Mouse (Mus musculus): ENCODE results near the gene Frs3.

Gene Frs3

DNA sequence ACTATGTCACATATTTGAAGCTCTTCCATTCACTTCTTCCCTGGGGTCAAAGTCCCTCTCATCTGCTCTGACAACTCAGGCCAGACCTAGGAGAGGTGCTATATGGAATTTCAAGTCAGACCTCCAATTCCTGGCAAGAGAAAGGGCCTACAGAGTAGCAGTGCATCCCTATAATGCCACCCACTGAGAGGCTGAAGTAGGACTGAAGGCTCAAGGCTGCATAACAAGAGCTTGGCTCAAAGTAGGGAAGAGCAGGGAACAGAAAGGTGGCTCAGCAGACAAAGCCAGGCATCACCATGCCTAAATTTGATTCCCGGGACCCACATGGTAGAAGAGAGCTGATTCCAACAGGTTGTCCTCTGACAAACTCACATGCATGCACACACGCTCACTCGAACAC lies 2.8 kb downstream of the Frs3 start:
- no peak for DNase-seq (ENCODE audit: low spot score)

DNA sequence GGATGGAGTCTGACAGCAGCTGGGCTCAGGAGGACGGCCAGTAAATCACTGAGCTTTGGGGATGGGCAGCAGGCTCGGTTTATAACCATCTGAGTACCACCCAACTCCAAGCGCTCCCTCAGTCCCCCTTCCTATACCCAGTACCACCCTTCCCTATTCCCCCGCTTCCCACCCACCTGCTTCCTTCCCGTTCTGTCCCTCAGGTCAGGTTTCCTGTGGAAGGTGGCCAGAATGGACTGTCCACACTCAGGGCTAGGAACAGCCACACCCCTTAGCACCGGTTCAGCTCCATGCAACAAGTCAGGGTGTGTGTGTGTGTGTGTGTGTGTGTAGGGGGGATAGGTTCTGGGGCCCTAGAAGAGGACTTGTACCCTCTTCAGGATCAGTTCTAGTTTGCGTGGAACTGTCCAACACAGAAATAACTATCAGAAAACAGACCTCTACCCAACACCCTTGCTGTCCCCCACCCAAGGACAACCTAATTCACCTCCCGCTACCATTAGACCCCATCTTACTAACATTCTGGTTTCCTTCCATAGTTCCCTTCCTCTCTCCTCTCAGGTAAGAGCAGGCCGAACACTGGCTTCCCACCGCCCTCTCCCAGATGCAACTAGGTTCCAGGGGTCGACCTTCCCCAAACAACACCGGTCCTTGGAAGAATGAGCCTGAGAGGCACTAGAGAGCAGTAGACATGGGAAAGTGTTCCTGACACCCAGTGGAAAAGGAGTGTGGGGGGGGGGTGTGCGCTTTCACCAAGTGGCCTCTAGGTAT lies 5.0 kb downstream of the Frs3 start:
- no peak for DNase-seq (ENCODE audit: low spot score)

DNA sequence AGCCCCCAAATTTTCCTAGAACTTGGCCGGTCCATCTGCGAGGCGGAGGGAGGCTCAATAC lies 5.4 kb downstream of the Frs3 start, which contains the start of gene Gm21981:
Gm21981 (minus strand) TSS at position 14 of the 61 bp plus-strand sequence.
- DNase-seq (ENCODE audit: low spot score), result no peak

DNA sequence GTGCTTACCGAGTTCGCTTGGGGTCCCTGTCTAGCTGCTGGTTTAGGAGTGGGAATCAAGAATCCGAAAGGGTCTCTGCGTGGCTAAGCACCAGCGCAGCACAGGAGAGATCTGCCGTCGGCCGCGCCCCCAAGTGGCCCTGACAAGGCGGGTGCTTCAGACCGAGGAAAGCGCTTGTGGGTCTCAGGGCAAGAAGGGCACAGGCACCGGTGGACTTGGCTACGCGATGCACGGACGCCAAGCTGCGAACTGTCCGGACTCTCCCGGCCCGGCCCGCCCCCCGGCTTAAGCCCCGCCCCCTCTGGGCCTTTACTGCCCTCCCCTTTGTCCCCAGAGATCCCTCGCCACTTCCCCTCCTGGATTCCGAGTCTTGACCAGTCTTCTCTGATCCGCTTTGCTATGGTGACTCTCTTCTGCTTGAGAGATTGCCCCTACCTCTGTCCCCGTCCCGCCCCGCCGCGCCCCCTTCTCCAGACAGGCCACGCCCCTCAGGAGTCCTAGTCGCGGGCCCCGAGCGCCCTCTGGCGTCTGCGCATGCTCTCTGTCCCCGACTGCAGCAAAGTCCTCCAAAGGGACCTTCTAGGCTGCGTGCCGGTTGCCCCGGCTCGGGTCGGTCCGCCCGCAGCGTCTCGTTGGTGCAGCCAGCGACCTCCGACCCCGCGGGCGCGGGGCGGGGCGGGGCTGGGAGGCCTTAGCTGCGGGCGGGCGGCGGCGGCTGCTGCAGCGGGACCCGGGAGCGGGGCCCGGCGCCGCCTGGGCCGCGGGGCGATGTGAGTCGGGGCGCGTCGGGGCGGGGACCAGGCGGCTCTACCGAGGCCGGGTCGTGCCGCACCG lies 5.9 kb downstream of the Frs3 start, which contains the start of gene Prickle4:
Prickle4 (minus strand) TSS at position 234 of the 834 bp plus-strand sequence.
- peak; percentile 99 for DNase-seq (ENCODE audit: low spot score)

DNA sequence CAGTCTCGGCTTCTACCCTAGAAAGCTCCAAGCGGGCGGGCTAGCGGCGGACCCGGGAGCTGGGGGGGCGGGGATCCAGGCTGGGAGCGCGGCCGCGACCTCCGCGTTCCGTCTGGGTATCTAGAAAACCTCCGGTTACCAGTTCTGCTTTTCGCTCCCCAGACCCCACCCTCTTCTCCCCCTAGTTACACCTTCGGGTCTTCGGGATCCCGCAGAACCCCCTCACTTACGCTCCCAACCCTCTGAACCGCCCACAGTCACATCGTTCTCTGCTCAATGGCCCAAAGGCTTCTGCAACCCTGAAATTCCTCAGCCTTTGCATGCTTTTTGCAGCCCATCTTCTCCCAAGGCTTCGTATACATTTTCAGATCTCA lies 6.5 kb downstream of the Frs3 start:
- DNase-seq (ENCODE audit: low spot score), result no peak

DNA sequence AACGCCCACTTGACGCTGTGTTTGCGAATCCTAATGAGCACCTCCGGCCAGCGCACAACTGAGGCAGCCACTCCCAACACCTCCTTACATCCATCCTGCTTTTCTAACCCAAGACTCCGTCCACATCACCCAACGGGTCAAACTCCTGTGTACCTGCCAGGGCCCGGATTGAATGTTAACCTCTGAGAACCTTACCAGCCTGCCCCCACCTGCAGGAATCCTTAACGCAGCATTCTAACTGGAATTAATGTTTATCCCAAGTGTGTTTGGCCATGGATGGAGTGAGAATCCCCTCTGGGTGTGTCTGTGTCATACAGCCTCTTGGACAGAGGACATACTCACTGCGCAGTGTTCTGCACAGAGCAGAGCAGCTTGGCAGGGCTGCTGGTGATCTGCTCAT lies 9.3 kb downstream of the Frs3 start:
- DNase-seq (ENCODE audit: low spot score), result no peak

DNA sequence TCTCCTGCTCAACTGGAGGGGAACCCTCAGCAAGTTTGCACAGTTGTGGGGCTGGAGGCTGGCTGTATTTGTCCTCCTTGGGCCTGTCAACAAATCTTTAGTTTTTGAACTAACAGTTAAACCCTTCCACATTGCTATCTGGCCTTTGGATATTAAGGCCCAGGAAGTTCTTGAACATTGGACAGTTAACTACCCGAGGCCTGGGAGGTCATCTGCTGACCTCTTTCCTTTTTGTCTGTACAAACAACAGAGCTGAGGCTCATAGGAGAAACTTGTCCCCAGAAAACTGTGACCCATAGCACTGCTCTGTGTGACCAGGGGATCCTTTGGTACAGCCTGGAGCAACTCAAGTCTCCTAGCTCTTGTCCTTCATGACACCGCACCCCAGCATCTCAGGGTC lies 10.2 kb downstream of the Frs3 start:
- DNase-seq (ENCODE audit: low spot score), result no peak

DNA sequence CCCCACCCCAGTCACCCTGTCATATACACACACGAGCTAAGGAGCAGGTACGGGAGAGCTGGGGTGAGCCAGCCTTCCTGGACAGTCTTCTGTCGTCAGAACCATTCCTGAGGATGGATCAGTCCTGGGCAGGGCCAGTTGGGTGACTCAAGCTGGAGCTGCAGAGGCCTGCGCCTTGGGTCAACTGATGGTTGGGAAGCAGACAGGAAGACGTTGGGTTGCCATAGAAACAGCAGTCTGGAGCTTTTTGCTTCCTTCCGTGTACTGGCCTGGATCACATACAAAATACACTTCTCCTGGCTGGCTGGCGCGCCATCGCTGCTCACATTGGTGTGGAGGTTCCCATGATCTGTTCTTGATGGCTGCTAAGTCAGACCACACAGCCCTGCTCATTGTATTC lies 13.0 kb downstream of the Frs3 start:
- no peak for DNase-seq (ENCODE audit: low spot score)

DNA sequence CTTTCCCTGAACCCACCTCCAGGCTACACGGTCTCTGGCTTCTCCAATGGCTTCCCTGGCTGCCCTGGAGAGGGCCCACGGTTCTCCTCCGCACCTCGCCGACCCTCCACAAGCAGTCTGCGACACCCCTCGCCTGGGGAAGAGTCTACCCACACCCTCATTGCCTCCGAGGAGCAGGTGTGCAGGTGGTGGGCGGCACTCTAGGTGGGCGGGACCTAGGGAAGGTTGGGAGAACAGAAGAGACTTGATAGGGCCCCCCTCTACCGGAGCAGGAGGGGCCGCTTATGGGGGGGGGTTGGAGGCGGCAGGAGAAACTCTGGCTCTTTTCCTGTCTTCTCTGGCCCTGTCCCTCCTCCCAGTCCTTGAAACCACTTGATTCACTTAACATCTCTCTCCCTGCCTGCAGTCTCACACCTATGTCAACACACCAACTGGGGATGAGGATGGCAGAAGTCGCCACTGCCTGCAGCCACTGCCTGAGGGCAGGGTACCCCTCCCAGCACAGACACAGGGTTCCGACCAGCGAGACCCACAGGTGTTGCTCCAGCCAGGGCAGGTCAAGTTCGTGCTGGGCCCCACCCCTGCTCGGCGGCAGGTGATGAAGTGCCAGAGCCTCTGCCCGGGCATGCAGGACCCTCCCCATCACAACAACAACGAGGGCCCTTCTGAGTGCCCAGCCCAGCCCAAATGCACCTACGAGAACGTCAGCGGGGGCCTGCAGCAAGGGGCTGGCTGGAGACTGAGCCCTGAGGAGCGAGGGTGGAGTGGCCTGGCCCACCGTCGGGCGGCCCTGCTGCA lies 13.9 kb downstream of the Frs3 start:
- DNase-seq (ENCODE audit: low spot score), result no peak

DNA sequence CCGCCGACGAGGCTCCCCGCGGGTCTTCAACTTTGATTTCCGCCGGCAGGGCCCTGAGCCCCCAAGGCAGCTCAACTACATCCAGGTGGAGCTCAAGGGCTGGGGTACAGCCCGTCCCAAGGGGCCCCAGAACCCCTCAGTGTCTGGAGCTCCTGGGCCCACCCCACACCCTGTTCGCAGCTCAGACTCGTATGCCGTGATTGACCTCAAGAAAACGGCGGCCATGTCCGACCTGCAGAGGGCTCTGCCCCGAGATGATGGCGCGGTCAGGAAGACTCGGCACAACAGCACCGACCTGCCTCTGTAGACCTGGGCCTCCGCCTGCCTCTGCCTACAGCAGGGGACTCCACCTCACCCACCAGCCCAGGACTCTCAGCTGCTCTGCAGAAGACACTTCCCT lies 14.7 kb downstream of the Frs3 start:
- no peak for DNase-seq (ENCODE audit: low spot score)

DNA sequence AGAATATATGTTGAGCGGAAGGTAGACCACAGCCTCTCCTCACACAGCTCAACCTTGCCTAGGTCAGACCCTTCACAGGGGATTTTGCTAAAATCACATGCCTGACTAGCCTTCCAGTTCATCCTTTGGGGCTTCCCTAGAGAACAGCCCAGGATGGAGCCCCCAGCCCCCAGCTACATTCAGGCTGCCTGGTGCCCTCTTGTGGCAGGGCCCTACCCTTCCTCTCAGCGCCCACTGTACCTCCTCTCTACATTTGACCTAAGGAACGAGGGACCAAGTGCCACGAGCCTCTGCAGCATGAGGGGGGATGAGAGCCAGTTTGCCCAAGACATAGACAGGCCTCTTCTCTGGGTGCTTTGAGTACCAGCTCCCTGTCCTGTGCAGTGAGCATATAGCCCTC lies 15.9 kb downstream of the Frs3 start:
- no peak for DNase-seq (ENCODE audit: low spot score)

DNA sequence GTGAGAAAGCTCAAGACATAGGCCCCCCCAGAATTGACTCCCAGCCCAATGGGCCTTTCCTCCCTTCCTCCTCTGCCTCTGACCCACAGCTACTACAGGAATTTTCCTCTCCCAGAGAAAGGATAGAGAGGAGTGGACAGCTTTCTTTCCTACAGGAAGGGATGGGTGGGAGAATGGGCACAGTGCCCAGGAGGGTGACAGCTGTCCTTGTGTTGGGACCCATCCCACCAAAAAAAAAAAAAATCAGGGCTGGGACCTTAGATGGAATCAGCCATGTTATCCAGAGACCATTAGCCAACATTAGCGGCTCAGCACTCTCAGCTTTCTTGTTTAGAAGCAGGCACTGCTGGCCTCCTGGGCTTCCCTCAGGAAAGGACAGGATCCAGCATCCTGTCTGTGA lies 17.4 kb downstream of the Frs3 start:
- no peak for DNase-seq (ENCODE audit: low spot score)

DNA sequence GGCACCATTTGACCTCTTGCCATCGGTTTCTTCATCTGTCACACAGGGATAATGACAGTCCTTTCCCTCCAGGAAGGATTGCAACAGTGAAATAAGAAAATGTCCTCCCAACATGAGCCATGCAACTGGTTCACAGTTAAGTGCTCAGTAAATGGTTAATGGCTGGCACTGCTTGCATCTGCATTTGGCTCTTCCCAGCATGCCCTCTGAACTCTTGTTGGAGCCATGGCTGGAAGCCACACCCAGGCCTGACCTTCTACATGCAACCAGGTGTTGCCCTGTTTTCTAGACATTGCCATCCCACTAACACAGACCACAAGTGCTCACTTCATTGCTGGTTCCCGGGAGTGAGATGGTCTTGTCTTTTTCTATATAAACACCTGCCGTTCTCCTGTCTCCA lies 19.1 kb downstream of the Frs3 start:
- no peak for DNase-seq (ENCODE audit: low spot score)

DNA sequence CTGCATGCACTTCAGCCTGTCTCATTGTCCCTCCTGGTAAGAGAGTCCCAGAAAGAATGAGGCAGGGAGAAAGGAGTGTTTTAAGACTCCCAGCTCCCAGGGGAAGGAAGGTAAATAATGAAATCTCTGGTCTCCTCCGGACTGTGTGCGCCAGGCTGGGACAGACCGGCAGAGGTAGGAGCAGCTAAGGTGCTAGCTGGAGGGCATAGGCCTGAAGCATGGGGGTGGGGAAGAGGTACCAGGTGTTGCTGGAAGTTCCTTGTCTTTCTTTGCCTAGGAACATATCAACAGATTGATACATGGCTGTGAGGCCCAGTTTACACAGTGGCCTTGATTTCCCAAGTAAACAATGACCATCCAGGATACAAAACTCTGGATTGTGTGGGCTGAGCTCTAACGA lies 20.1 kb downstream of the Frs3 start:
- DNase-seq (ENCODE audit: low spot score), result no peak

DNA sequence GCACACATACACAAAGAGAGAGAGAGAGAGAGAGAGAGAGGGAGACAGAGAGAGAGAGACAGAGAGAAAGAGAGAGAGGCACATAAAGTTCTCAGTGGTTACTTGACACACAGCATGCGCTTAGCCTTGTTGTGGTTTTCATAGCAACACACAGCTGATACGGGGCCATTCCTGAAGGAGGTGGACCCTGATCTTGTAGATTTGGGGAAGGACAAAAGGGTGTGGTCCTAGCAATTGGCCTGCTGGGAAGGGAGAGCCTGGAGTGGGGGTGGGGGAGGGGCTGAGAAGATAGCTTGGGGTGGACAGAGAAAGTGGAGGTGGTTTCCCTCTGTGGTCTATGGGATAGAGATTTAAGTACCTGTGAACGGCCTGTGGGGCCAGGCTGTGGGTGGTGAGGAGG lies 21.2 kb downstream of the Frs3 start:
- DNase-seq (ENCODE audit: low spot score), result no peak

DNA sequence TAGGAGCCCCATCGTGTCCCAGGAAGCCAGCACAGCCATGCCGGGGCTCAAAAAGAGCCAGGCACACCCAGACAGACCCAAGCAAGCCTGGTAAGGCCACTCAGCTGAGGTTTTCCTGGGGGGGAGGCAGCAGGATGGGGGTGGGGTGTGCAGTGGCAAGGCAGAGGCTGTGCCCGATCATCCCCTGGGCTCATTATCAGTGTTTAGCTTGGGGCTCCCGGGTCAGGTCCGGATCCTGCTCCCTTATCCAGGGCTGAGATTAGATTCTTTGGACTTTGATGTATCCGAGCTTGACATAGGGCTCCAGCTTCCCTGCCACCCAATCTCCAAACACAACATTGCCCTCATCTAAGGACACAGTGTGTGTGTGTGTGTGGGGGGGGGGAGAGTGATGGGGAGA lies 23.1 kb downstream of the Frs3 start:
- DNase-seq (ENCODE audit: low spot score), result no peak

DNA sequence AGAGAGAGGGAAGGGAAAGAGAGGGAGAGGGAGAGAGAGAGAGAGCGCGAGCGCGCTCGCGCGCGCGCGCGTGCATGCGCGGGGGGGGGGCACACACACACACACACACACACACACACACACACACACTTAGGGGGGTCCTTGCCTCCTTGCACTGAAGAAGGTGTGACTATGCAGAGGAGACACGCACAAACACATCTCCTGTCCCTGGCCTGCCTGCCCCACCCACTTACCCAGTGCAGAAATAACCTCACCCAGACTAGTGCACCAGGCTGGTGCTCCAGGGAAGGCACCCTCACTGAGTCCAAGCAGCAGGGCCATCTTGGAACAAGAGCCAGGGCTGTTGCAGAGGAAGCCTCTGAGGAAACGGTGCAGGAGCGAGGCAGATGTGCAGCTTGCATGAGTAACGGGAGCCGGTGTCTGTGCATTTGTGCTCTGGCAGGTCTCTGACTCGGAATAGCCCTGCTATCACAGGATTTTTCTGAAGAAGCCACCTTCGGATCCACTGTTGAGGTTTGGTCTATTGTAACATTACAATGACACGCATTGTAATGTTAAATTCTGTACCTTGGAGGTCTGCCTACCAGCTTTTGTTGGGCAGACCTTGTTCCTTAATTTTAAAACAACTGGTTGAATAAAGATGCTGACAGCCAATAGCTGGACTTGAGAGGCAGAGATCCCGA lies 24.2 kb downstream of the Frs3 start:
- DNase-seq (ENCODE audit: low spot score), result no peak

DNA sequence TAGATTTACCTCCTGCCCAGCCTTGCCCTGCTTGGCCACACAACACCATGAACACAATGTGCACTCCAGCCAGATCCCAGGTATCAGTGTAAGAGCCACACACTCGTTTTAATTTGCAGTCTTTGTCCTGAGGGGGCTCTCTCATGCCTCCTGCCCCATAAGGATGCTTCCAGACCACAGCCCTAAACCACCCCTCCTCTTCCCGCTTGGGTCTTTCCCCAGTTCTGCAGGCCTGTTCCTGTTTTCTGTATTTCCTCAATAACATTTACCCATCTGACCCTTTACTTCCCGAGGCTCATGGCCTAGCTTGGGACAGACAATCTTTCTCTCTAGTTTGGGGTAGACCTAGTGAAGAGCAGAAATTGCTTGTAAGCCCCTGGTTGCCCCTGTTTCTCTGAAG lies 26.2 kb downstream of the Frs3 start:
- no peak for DNase-seq (ENCODE audit: low spot score)

DNA sequence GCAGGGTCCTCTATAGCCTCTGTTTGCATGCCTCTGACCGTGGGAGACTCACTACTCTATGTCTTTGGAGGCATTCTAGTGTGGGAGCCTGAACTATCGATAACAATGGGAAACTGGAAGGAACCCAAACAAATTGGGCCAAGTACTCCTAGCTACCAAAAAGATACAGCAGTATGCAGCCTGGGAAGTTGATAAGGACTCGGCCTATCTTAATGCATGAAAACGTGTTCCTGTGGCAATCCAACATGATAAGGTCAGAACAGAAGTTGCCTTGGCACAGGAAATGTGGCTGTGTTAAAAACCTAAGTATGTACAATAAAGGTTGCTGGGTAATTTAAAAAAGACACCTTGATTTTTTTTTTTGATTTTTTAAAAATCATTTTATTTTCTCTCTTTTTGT lies 32.4 kb downstream of the Frs3 start:
- no peak for DNase-seq (ENCODE audit: low spot score)

DNA sequence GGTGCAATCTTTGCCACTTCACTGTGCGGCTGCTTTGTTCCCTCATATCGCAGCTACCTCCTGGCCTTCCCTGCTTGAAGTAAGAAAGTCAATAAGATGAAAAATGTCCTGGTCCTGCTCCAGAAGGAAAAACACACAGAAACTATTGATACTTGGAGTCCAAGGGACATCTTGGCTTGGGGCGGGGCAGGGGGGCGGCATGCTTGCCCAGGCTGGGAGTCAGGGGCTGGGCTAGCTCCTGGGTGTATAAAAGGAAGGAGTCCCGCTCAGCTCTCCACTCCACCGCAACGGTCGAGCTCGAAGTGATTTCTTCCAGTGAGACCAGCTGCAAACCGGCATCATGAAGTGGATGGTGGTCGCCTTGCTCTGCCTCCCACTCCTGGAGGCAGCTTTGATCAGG lies 37.7 kb downstream of the Frs3 start, which contains the start of gene Pgc:
Pgc (plus strand) TSS at position 277 of the 400 bp plus-strand sequence.
- DNase-seq (ENCODE audit: low spot score), result no peak

DNA sequence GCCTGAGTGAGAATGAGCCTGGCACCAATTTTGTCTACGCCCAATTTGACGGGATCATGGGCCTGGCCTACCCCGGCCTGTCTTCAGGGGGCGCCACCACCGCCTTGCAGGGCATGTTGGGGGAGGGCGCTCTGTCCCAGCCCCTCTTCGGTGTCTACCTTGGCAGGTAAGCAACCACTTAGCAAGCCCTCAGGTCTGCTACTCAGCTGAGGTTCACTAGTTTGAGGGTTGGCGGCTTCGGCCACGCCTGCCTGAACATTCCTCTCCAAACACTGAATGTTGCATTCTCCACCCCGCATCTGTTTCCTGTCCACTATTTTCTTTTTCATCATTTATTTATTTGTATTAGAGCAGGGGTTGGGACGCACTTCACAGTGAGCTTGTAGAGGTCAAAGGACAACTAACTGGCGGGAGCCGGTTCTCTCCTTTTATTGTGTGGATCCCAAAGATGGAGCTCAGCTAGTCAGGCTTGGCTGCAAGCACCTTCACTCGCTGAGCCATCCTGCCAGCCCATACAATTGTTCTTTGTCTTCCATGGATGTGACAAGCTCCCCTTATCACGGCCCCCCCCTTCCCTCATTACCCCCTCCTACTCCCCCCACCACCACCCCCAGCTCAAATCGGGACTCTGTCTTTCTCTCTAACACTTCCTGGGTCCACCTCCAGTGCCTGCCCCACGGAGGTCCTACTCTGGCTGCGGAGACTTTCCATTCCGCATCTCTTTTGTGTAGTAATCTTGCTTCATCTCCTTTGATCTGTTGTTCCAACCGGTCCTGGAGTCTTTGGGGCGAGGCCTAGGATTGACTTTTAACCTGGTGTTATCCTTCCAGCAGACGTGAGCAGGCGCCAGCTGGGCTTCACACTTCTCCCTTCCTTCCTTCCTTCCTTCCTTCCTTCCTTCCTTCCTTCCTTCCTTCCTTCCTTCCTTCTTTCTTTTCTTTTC lies 42.1 kb downstream of the Frs3 start:
- no peak for DNase-seq (ENCODE audit: low spot score)
